In genomic region chr4:82290623-82291022, GRCm38 (mm10) we compare ENCODE assay signal across 33 mouse cellular contexts.
DNase-seq lines count a peak whose midpoint lies in the region; ATAC-seq lines count a peak whose summit lies in the region.
"Had no signal": no experiment of that assay in that cellular context is flagged by ENCODE, and none has a peak within 500 bp of the region (broad histone marks: within the 10 kb centered on the region; RNA-seq: fewer than 3 reads in every experiment).

No protein-coding gene starts in this region.

- no peaks in the 10 kb centered on the region for H3K27me3 ChIP-seq in midbrain, embryonic 11.5 days (ENCODE audit: control insufficient read depth, insufficient read depth, low read length)
- peaks cover 31% of the 10 kb centered on the region for H3K27me3 ChIP-seq in midbrain, embryonic 10.5 days (ENCODE audit: low read depth, poor library complexity, severe bottlenecking)
- H3K27me3 ChIP-seq in limb, embryonic 12.5 days, result no peaks in the 10 kb centered on the region
- H3K27me3 ChIP-seq: heart, embryonic 13.5 days; hindbrain, embryonic 15.5 days; intestine, embryonic 15.5 days; megakaryocyte, embryonic 14.5 days; Patski had no signal

- H3K4me3 ChIP-seq in midbrain, embryonic 11.5 days (ENCODE audit: low read depth, low read length), result no peak overlapping the region
- H3K4me3 ChIP-seq in midbrain, embryonic 10.5 days, result no peak overlapping the region
- no peak overlapping the region for H3K4me3 ChIP-seq in limb, embryonic 12.5 days (replicated peaks)
- H3K4me3 ChIP-seq: heart, embryonic 13.5 days; hindbrain, embryonic 10.5 days; hindbrain, embryonic 15.5 days; intestine, embryonic 15.5 days; megakaryocyte, embryonic 14.5 days had no signal

- no peaks in the 10 kb centered on the region for H3K36me3 ChIP-seq in midbrain, embryonic 11.5 days (ENCODE audit: control insufficient read depth, insufficient read depth, low read length)
- no peaks in the 10 kb centered on the region for H3K36me3 ChIP-seq in midbrain, embryonic 10.5 days
- H3K36me3 ChIP-seq in limb, embryonic 12.5 days, result peaks cover 10% of the 10 kb centered on the region
- H3K36me3 ChIP-seq: hindbrain, embryonic 10.5 days; hindbrain, embryonic 15.5 days; intestine, embryonic 15.5 days had no signal

- no peak overlapping the region for H3K9ac ChIP-seq in midbrain, embryonic 11.5 days (ENCODE audit: low read length)
- H3K9ac ChIP-seq in limb, embryonic 12.5 days (replicated peaks), result no peak overlapping the region
- H3K9ac ChIP-seq: heart, embryonic 13.5 days; hindbrain, embryonic 15.5 days; intestine, embryonic 15.5 days; liver, embryonic 14.5 days; lung, embryonic 14.5 days had no signal

- DNase-seq in heart, adult 11 months, result peak; percentile 74
- no peak for DNase-seq in heart, postnatal 25 days (ENCODE audit: low spot score)
- peak; percentile 90 for DNase-seq in midbrain, embryonic 11.5 days (ENCODE audit: low spot score, missing footprints)
- no peak for DNase-seq in midbrain, embryonic 10.5 days (ENCODE audit: low spot score)
- DNase-seq in left cerebral cortex, adult 11 months (ENCODE audit: low spot score), result no peak
- DNase-seq: adrenal gland, postnatal 25 days; cerebellum, adult 11-12 months; cerebellum, adult 9-11 months; embryo, embryonic 11 days; gastrocnemius, postnatal 36 days; heart, postnatal 10 days; kidney, adult 8-10 months; kidney, postnatal 10 days; layer of hippocampus, adult 9-11 months; liver; lung, embryonic 14.5 days; lung, postnatal 4 days; midbrain, embryonic 14.5 days; right cerebral cortex, adult 18-20 months; spleen, adult 18-20 months; thymus, adult 18-20 months; thymus, postnatal 36 days had no signal

- ATAC-seq in midbrain, embryonic 11.5 days (ENCODE audit: low FRiP score), result peak; percentile 36; the same call in 1 of the 2 replicates
- ATAC-seq in limb, embryonic 12.5 days (ENCODE audit: insufficient number of reproducible peaks, insufficient read depth, low FRiP score, low TSS enrichment, low read depth), result 0 out of 2 replicates have a peak, but pooled peaks have one; percentile 35
- ATAC-seq in granulocyte monocyte progenitor cell, adult 5-6 weeks (replicated peaks; ENCODE audit: poor library complexity, severe bottlenecking), result no peak
- ATAC-seq: forebrain, embryonic 14.5 days; intestine, embryonic 15.5 days; Patski had no signal

- H3K4me2 ChIP-seq in midbrain, embryonic 11.5 days, result no peak overlapping the region
- H3K4me2 ChIP-seq in limb, embryonic 12.5 days, result no peak overlapping the region
- H3K4me2 ChIP-seq: heart, embryonic 13.5 days; hindbrain, embryonic 15.5 days; intestine, embryonic 15.5 days; lung, embryonic 14.5 days had no signal

- no peaks in the 10 kb centered on the region for H3K9me3 ChIP-seq in midbrain, embryonic 11.5 days (ENCODE audit: control insufficient read depth, low read length)
- H3K9me3 ChIP-seq in midbrain, embryonic 10.5 days (replicated peaks), result no peaks in the 10 kb centered on the region
- no peaks in the 10 kb centered on the region for H3K9me3 ChIP-seq in limb, embryonic 12.5 days
- H3K9me3 ChIP-seq: heart, embryonic 13.5 days; hindbrain, embryonic 10.5 days; hindbrain, embryonic 15.5 days; intestine, embryonic 15.5 days had no signal

- WGBS in midbrain, embryonic 11.5 days, result 49% methylated on average over 9 of the region's 9 CpGs
- 58% methylated on average over 9 of the region's 9 CpGs for WGBS in midbrain, embryonic 10.5 days
- 64% methylated on average over 9 of the region's 9 CpGs for WGBS in limb, embryonic 12.5 days

- intact Hi-C loops in heart, postnatal 25 days (cut with DNase I), result no loop called here

- no peak overlapping the region for H3K27ac ChIP-seq in midbrain, embryonic 11.5 days (ENCODE audit: low read depth, low read length)
- no peak overlapping the region for H3K27ac ChIP-seq in midbrain, embryonic 10.5 days (replicated peaks)
- peak overlapping the region; percentile 74 for H3K27ac ChIP-seq in limb, embryonic 12.5 days
- H3K27ac ChIP-seq: hindbrain, embryonic 10.5 days; hindbrain, embryonic 15.5 days; intestine, embryonic 15.5 days; liver, embryonic 14.5 days; stomach, postnatal 0 days had no signal

- peaks cover 17% of the 10 kb centered on the region for H3K4me1 ChIP-seq in midbrain, embryonic 11.5 days (ENCODE audit: control insufficient read depth, insufficient read depth, low read length)
- peaks cover 52% of the 10 kb centered on the region for H3K4me1 ChIP-seq in midbrain, embryonic 10.5 days
- H3K4me1 ChIP-seq in limb, embryonic 12.5 days (replicated peaks), result peaks cover 22% of the 10 kb centered on the region
- H3K4me1 ChIP-seq: intestine, embryonic 15.5 days; megakaryocyte, embryonic 14.5 days had no signal

Comparison
In these comparisons a context has a peak if more than half of its experiments do, and no peak if none do; other contexts are left out.
1. DNase-seq: peak in heart, adult 11 months (single experiment) and midbrain, embryonic 11.5 days (single experiment); none in heart, postnatal 25 days (single experiment), midbrain, embryonic 10.5 days (single experiment) and left cerebral cortex, adult 11 months (single experiment).